Mouse (Mus musculus): ENCODE data around the gene Mgat4c. TPM values are rescaled to one million over a fixed set of nuclear protein-coding genes. Genes with fewer than 3 reads are reported as not detected.

Mgat4c gene
- polyA plus RNA-seq, 1 experiment: not detected

GRCm38 (mm10) chr10:101997612-101998011 lies 316.3 kb downstream of the Mgat4c start:
- Histone ChIP-seq H3K4me3 (ENCODE audit: insufficient read depth, low read depth, low read length) (no peak overlapping the region), H3K27ac (replicated peaks; ENCODE audit: low read depth, low read length) (no peak overlapping the region), H3K4me1 (ENCODE audit: control insufficient read depth, insufficient read depth, insufficient read length, low read length) (no peaks in the 10 kb centered on the region)

GRCm38 (mm10) chr10:102042513-102042912 lies 361.2 kb downstream of the Mgat4c start:
- no peak overlapping the region for H3K27ac ChIP-seq (replicated peaks; ENCODE audit: low read depth, low read length)
- H3K4me3 ChIP-seq (ENCODE audit: insufficient read depth, low read depth, low read length): no peak overlapping the region
- H3K4me1 ChIP-seq (ENCODE audit: control insufficient read depth, insufficient read depth, insufficient read length, low read length): no peaks in the 10 kb centered on the region

- no peaks in the 10 kb centered on the region for H3K4me1 ChIP-seq (ENCODE audit: control insufficient read depth, insufficient read depth, insufficient read length, low read length)
- H3K4me3 ChIP-seq (ENCODE audit: insufficient read depth, low read depth, low read length): no peak overlapping the region
- no peak overlapping the region for H3K27ac ChIP-seq (replicated peaks; ENCODE audit: low read depth, low read length)
These were observed 374.9 kb downstream of the Mgat4c start for GRCm38 (mm10) chr10:102056218-102056617.

GRCm38 (mm10) chr10:102056975-102057565 lies 375.8 kb downstream of the Mgat4c start:
- no peak overlapping the region for H3K27ac ChIP-seq (replicated peaks; ENCODE audit: low read depth, low read length)
- no peak overlapping the region for H3K4me3 ChIP-seq (ENCODE audit: insufficient read depth, low read depth, low read length)
- H3K4me1 ChIP-seq (ENCODE audit: control insufficient read depth, insufficient read depth, insufficient read length, low read length): no peaks in the 10 kb centered on the region

- Histone ChIP-seq H3K27ac (replicated peaks; ENCODE audit: low read depth, low read length) (no peak overlapping the region), H3K4me3 (ENCODE audit: insufficient read depth, low read depth, low read length) (no peak overlapping the region), H3K4me1 (ENCODE audit: control insufficient read depth, insufficient read depth, insufficient read length, low read length) (no peaks in the 10 kb centered on the region)
These were observed 393.5 kb downstream of the Mgat4c start for GRCm38 (mm10) chr10:102074541-102075398.

- H3K4me1 ChIP-seq (ENCODE audit: control insufficient read depth, insufficient read depth, insufficient read length, low read length): no peaks in the 10 kb centered on the region
- H3K27ac ChIP-seq (replicated peaks; ENCODE audit: low read depth, low read length): no peak overlapping the region
- H3K4me3 ChIP-seq (ENCODE audit: insufficient read depth, low read depth, low read length): no peak overlapping the region
These were observed 441.9 kb downstream of the Mgat4c start for GRCm38 (mm10) chr10:102123153-102123552.

GRCm38 (mm10) chr10:102127340-102127739 lies 446.1 kb downstream of the Mgat4c start:
- Histone ChIP-seq H3K4me3 (ENCODE audit: insufficient read depth, low read depth, low read length) (no peak overlapping the region), H3K4me1 (ENCODE audit: control insufficient read depth, insufficient read depth, insufficient read length, low read length) (no peaks in the 10 kb centered on the region), H3K27ac (replicated peaks; ENCODE audit: low read depth, low read length) (no peak overlapping the region)

- Histone ChIP-seq H3K27ac (replicated peaks; ENCODE audit: low read depth, low read length) (no peak overlapping the region), H3K4me3 (ENCODE audit: insufficient read depth, low read depth, low read length) (no peak overlapping the region)
These were observed 473.6 kb downstream of the Mgat4c start for GRCm38 (mm10) chr10:102154865-102155264.

GRCm38 (mm10) chr10:102155853-102156252 lies 474.6 kb downstream of the Mgat4c start:
- H3K4me3 ChIP-seq (ENCODE audit: insufficient read depth, low read depth, low read length): no peak overlapping the region
- H3K27ac ChIP-seq (replicated peaks; ENCODE audit: low read depth, low read length): no peak overlapping the region
- H3K4me1 ChIP-seq (ENCODE audit: control insufficient read depth, insufficient read depth, insufficient read length, low read length): no peaks in the 10 kb centered on the region

More at GRCm38 (mm10) chr10:102154865-102155264, 473.6 kb downstream of the Mgat4c start:
- H3K4me1 ChIP-seq (ENCODE audit: control insufficient read depth, insufficient read depth, insufficient read length, low read length): no peaks in the 10 kb centered on the region

- Histone ChIP-seq H3K4me3 (ENCODE audit: insufficient read depth, low read depth, low read length) (no peak overlapping the region), H3K4me1 (ENCODE audit: control insufficient read depth, insufficient read depth, insufficient read length, low read length) (no peaks in the 10 kb centered on the region), H3K27ac (replicated peaks; ENCODE audit: low read depth, low read length) (no peak overlapping the region)
These were observed 477.5 kb downstream of the Mgat4c start for GRCm38 (mm10) chr10:102158809-102159208.

- no peak overlapping the region for H3K27ac ChIP-seq (replicated peaks; ENCODE audit: low read depth, low read length)
- H3K4me1 ChIP-seq (ENCODE audit: control insufficient read depth, insufficient read depth, insufficient read length, low read length): no peaks in the 10 kb centered on the region
- no peak overlapping the region for H3K4me3 ChIP-seq (ENCODE audit: insufficient read depth, low read depth, low read length)
These were observed 503.4 kb downstream of the Mgat4c start for GRCm38 (mm10) chr10:102184726-102185125.

- H3K27ac ChIP-seq (replicated peaks; ENCODE audit: low read depth, low read length): no peak overlapping the region
- H3K4me3 ChIP-seq (ENCODE audit: insufficient read depth, low read depth, low read length): no peak overlapping the region
- H3K4me1 ChIP-seq (ENCODE audit: control insufficient read depth, insufficient read depth, insufficient read length, low read length): no peaks in the 10 kb centered on the region
These were observed 510.4 kb downstream of the Mgat4c start for GRCm38 (mm10) chr10:102191646-102192045.

GRCm38 (mm10) chr10:102196850-102197249 lies 515.6 kb downstream of the Mgat4c start:
- Histone ChIP-seq H3K27ac (replicated peaks; ENCODE audit: low read depth, low read length) (no peak overlapping the region), H3K4me1 (ENCODE audit: control insufficient read depth, insufficient read depth, insufficient read length, low read length) (no peaks in the 10 kb centered on the region), H3K4me3 (ENCODE audit: insufficient read depth, low read depth, low read length) (no peak overlapping the region)

- H3K27ac ChIP-seq (replicated peaks; ENCODE audit: low read depth, low read length): no peak overlapping the region
- H3K4me3 ChIP-seq (ENCODE audit: insufficient read depth, low read depth, low read length): no peak overlapping the region
- no peaks in the 10 kb centered on the region for H3K4me1 ChIP-seq (ENCODE audit: control insufficient read depth, insufficient read depth, insufficient read length, low read length)
These were observed 557.4 kb downstream of the Mgat4c start for GRCm38 (mm10) chr10:102238558-102239211.

- no peaks in the 10 kb centered on the region for H3K4me1 ChIP-seq (ENCODE audit: control insufficient read depth, insufficient read depth, insufficient read length, low read length)
- H3K27ac ChIP-seq (replicated peaks; ENCODE audit: low read depth, low read length): no peak overlapping the region
- no peak overlapping the region for H3K4me3 ChIP-seq (ENCODE audit: insufficient read depth, low read depth, low read length)
These were observed 562.6 kb downstream of the Mgat4c start for GRCm38 (mm10) chr10:102243897-102244296.
